In genomic region chr3:94443597-94443964, GRCm38 (mm10) we compare ENCODE assay signal across 8 mouse cellular contexts. TPM values are rescaled to one million over a fixed set of nuclear protein-coding genes. Genes with fewer than 3 reads are reported as not detected.
DNase-seq lines count a peak whose midpoint lies in the region; ATAC-seq and TF ChIP-seq lines count a peak whose summit lies in the region.

TSS of gene Oaz3 (minus strand) at chr3:94443915.

- H3K9me3 ChIP-seq in lung, postnatal 0 days (ENCODE audit: low read length), result no peaks in the 10 kb centered on the region
- H3K9me3 ChIP-seq in embryonic facial prominence, embryonic 15.5 days (replicated peaks), result no peaks in the 10 kb centered on the region
- H3K9me3 ChIP-seq in intestine, embryonic 16.5 days (ENCODE audit: control insufficient read depth, low read length), result no peaks in the 10 kb centered on the region
- no peaks in the 10 kb centered on the region for H3K9me3 ChIP-seq in neural tube, embryonic 13.5 days

- TF ChIP-seq CTCF in lung, postnatal 0 days (IDR thresholded peaks at IDR 0.05), result no peak

- TF ChIP-seq EP300 in lung, postnatal 0 days (IDR thresholded peaks at IDR 0.05), result no peak

- H3K4me3 ChIP-seq in lung, postnatal 0 days (ENCODE audit: low read depth, low read length), result peak within 1 kb of the TSS; percentile 87
- peak within 1 kb of the TSS; percentile 95 for H3K4me3 ChIP-seq in embryonic facial prominence, embryonic 15.5 days (replicated peaks)
- peak within 1 kb of the TSS; percentile 93 for H3K4me3 ChIP-seq in intestine, embryonic 16.5 days (ENCODE audit: low read length)
- peak within 1 kb of the TSS; percentile 96 for H3K4me3 ChIP-seq in neural tube, embryonic 13.5 days

- DNase-seq in lung, postnatal 0 days (ENCODE audit: low spot score), result no peak
- no peak for DNase-seq in lung, postnatal 10 days
- no peak for DNase-seq in left cerebral cortex, postnatal 10 days (ENCODE audit: extremely low spot score in 1 of 2, low spot score in 2 of 2)
- no peak for DNase-seq in spleen, adult 12 weeks (ENCODE audit: low spot score)
- no peak for DNase-seq in retina, embryonic 14.5 days (ENCODE audit: low spot score)

- peak within 1 kb of the TSS; percentile 90 for H3K4me2 ChIP-seq in lung, postnatal 0 days (replicated peaks; ENCODE audit: low read depth, low read length)
- peak within 1 kb of the TSS; percentile 82 for H3K4me2 ChIP-seq in embryonic facial prominence, embryonic 15.5 days (replicated peaks)
- H3K4me2 ChIP-seq in intestine, embryonic 16.5 days (ENCODE audit: low read depth, low read length), result peak within 1 kb of the TSS; percentile 66
- H3K4me2 ChIP-seq in neural tube, embryonic 13.5 days, result peak within 1 kb of the TSS; percentile 84

- peak within 1 kb of the TSS; percentile 68 for H3K27ac ChIP-seq in lung, postnatal 0 days (ENCODE audit: low read length)
- peak within 1 kb of the TSS; percentile 63 for H3K27ac ChIP-seq in embryonic facial prominence, embryonic 15.5 days (replicated peaks)
- H3K27ac ChIP-seq in intestine, embryonic 16.5 days (ENCODE audit: low read length), result peak within 1 kb of the TSS; percentile 72
- H3K27ac ChIP-seq in neural tube, embryonic 13.5 days (replicated peaks), result peak within 1 kb of the TSS; percentile 76

- under 1% methylated on average over 24 of the region's 24 CpGs for WGBS in lung, postnatal 0 days
- WGBS in embryonic facial prominence, embryonic 15.5 days, result 2% methylated on average over 24 of the region's 24 CpGs
- under 1% methylated on average over 24 of the region's 24 CpGs for WGBS in intestine, embryonic 16.5 days
- WGBS in neural tube, embryonic 13.5 days, result under 1% methylated on average over 24 of the region's 24 CpGs

- H3K36me3 ChIP-seq in lung, postnatal 0 days (ENCODE audit: insufficient read depth, low read length), result no peaks in the 10 kb centered on the region; the same call in none of the 2 replicates
- peaks cover 38% of the 10 kb centered on the region for H3K36me3 ChIP-seq in embryonic facial prominence, embryonic 15.5 days
- peaks cover 22% of the 10 kb centered on the region for H3K36me3 ChIP-seq in intestine, embryonic 16.5 days (ENCODE audit: control insufficient read depth, insufficient read depth, low read length)
- peaks cover 42% of the 10 kb centered on the region for H3K36me3 ChIP-seq in neural tube, embryonic 13.5 days

- no peaks in the 10 kb centered on the region for H3K4me1 ChIP-seq in lung, postnatal 0 days (ENCODE audit: insufficient read depth, low read depth, low read length)
- peaks cover 8% of the 10 kb centered on the region; the same call in 1 of the 2 replicates for H3K4me1 ChIP-seq in embryonic facial prominence, embryonic 15.5 days
- H3K4me1 ChIP-seq in intestine, embryonic 16.5 days (ENCODE audit: control insufficient read depth, insufficient read depth, low read length), result peaks cover 8% of the 10 kb centered on the region; the same call in 1 of the 2 replicates
- H3K4me1 ChIP-seq in neural tube, embryonic 13.5 days (replicated peaks), result peaks cover 14% of the 10 kb centered on the region

- intact Hi-C loops in left cerebral cortex, postnatal 10 days (cut with DNase I), result loop anchor here (2.0 kb wide), 1 partner anchor 77 kb away; no protein-coding TSS in a partner anchor

- H3K9ac ChIP-seq in lung, postnatal 0 days (replicated peaks; ENCODE audit: low read depth), result peak within 1 kb of the TSS; percentile 93
- peak within 1 kb of the TSS; percentile 93 for H3K9ac ChIP-seq in embryonic facial prominence, embryonic 15.5 days
- H3K9ac ChIP-seq in intestine, embryonic 16.5 days (ENCODE audit: low read depth, low read length), result peak within 1 kb of the TSS; percentile 95
- peak within 1 kb of the TSS; percentile 82 for H3K9ac ChIP-seq in neural tube, embryonic 13.5 days

- no peaks in the 10 kb centered on the region for H3K27me3 ChIP-seq in lung, postnatal 0 days (replicated peaks; ENCODE audit: insufficient read depth, low read length)
- H3K27me3 ChIP-seq in embryonic facial prominence, embryonic 15.5 days, result no peaks in the 10 kb centered on the region
- 0 out of 2 replicates have a peak, but pooled peaks cover 3% of the 10 kb centered on the region for H3K27me3 ChIP-seq in intestine, embryonic 16.5 days (replicated peaks; ENCODE audit: control insufficient read depth, insufficient read depth, low read length)
- H3K27me3 ChIP-seq in neural tube, embryonic 13.5 days, result peaks cover 6% of the 10 kb centered on the region; the same call in 1 of the 2 replicates

- peak; percentile 55 for ATAC-seq in lung, postnatal 0 days
- ATAC-seq in embryonic facial prominence, embryonic 15.5 days (ENCODE audit: insufficient number of reproducible peaks, low FRiP score, low TSS enrichment, low read depth), result no peak; the same call in 1 of the 2 replicates
- ATAC-seq in intestine, embryonic 16.5 days, result peak; percentile 75
- ATAC-seq in neural tube, embryonic 13.5 days (ENCODE audit: low read depth), result no peak; the same call in 1 of the 2 replicates

RNA-seq across cellular contexts. Expression of gene Oaz3, which starts in this region (rescaled TPM):
- polyA plus RNA-seq in lung, postnatal 0 days (2015; fragmentation: Nextera tagmentation; extraction: Ambion mirVana), result 0.25 and 0.30 TPM in 2 replicates
- polyA plus RNA-seq in embryonic facial prominence, embryonic 15.5 days (2015; fragmentation: Nextera tagmentation; extraction: Ambion mirVana), result 0.40 and 0.68 TPM in 2 replicates
- polyA plus RNA-seq in intestine, embryonic 16.5 days (2015; fragmentation: Nextera tagmentation; extraction: Ambion mirVana), result 0.17 and 0.23 TPM in 2 replicates
- polyA plus RNA-seq in neural tube, embryonic 13.5 days (2015; fragmentation: Nextera tagmentation; extraction: Ambion mirVana), result 0.88 and 1.4 TPM in 2 replicates
- total RNA-seq in left cerebral cortex, postnatal 10 days (2021), result not detected

Comparison
In these comparisons a context has a peak if more than half of its experiments do, and no peak if none do; other contexts are left out.
1. Peak in ATAC-seq, H3K4me3 ChIP-seq, H3K27ac ChIP-seq, H3K9ac ChIP-seq and H3K4me2 ChIP-seq in lung, postnatal 0 days; RNA of the gene not detected or under 1 TPM.
2. Peak in ATAC-seq, H3K4me3 ChIP-seq, H3K27ac ChIP-seq, H3K9ac ChIP-seq and H3K4me2 ChIP-seq in intestine, embryonic 16.5 days; RNA of the gene not detected or under 1 TPM.